Mouse (Mus musculus) lung, postnatal 0 days (tissue): ENCODE results near the gene Hcn2. TPM values are rescaled to one million over a fixed set of nuclear protein-coding genes. Genes with fewer than 3 reads are reported as not detected.

Experiments
- ATAC-seq: fragments of 200-750 bp; cut with Nextera tagmentation; 2 replicates; pipeline ENCODE4 v1.8.0; 2017; ENCODE audit warnings: moderate library complexity
- DNase-seq: peaks from one replicate; pipeline ENCODE4 v3.0.0-alpha.2; 2016; ENCODE audit warnings: low spot score
- H3K27ac ChIP-seq: fragments of 300-500 bp; sonication (generic); 2 replicates; pipeline ENCODE4 v1.5.1; 2014; ENCODE audit warnings: antibody characterized with exemption, mild to moderate bottlenecking, low read length, mixed read lengths
- H3K27me3 ChIP-seq: fragments of 300-500 bp; sonication (generic); replicated peaks from 2 replicates; pipeline ENCODE4 v1.6.1; 2014; ENCODE audit warnings: low read length, mixed read lengths; ENCODE audit not compliant: insufficient read depth
- H3K36me3 ChIP-seq: fragments of 300-500 bp; sonication (generic); 2 replicates; pipeline ENCODE4 v1.6.1; 2014; ENCODE audit warnings: low read length, mixed read lengths; ENCODE audit not compliant: insufficient read depth
- H3K4me1 ChIP-seq: fragments of 300-500 bp; sonication (generic); 2 replicates; pipeline ENCODE4 v1.6.1; 2014; ENCODE audit warnings: antibody characterized with exemption, low read depth, low read length, mixed read lengths; ENCODE audit not compliant: insufficient read depth
- H3K4me2 ChIP-seq: fragments of 300-500 bp; sonication (generic); replicated peaks from 2 replicates; pipeline ENCODE4 v1.6.1; 2014; ENCODE audit warnings: low read depth, mild to moderate bottlenecking, low read length, moderate library complexity, mixed read lengths
- H3K4me3 ChIP-seq: fragments of 300-500 bp; sonication (generic); 2 replicates; pipeline ENCODE4 v1.5.1; 2014; ENCODE audit warnings: low read depth, low read length
- H3K9ac ChIP-seq: fragments of 300-500 bp; sonication (generic); replicated peaks from 2 replicates; pipeline ENCODE4 v1.6.1; 2014; ENCODE audit warnings: low read depth, mild to moderate bottlenecking
- H3K9me3 ChIP-seq: fragments of 300-500 bp; sonication (generic); 2 replicates; pipeline ENCODE4 v1.6.1; 2016; ENCODE audit warnings: low read length, mixed read lengths
- CTCF ChIP-seq: IDR thresholded peaks from 2 replicates; pipeline ENCODE4 v1.5.1; 2016; ENCODE audit warnings: antibody characterized with exemption, mild to moderate bottlenecking
- EP300 ChIP-seq: IDR thresholded peaks from 2 replicates; pipeline ENCODE4 v1.6.1; 2016; ENCODE audit warnings: antibody characterized with exemption, mild to moderate bottlenecking, control low read depth
- WGBS: fragments of 180-500 bp; shearing (Covaris S2); extraction: QIAGEN DNeasy Blood & Tissue Kit; methylation state at CpG from one replicate; pipeline ENCODE4 v1.1.7; 2014; 5-methylcytosine and 5-hydroxymethylcytosine counted together
- polyA plus RNA-seq: library from polyadenylated mRNA; unstranded; fragments of >200 nt; fragmentation: Nextera tagmentation; extraction: Ambion mirVana; gene quantifications from 2 replicates; pipeline ENCODE4 v1.2.1, GENCODE M21; 2015

The Hcn2 gene
- polyA plus RNA-seq, 1 experiment from 2014 or later = 0.12 TPM

DNA sequence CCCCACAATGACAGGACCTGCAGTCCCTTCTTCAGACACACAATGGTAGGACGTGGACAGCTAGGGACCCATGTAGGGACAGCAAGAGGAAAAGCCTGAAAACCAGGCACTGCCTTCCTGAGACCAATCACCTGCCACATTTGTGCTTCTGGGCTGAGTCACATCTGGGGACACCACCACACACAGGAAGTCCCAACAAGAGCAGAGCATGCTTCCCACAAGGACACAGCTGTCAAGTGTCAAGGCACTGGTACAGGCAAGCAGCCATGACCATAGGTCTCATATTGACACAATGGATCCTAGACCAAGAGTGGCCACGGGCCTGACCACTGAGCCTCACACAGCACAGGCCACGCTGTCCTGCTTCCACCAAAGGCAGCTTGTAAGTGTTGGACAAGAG is 46.4 kb downstream of the Hcn2 start:
- Histone ChIP-seq H3K4me1 (peaks cover 8% of the 10 kb centered on the region), H3K27me3 (no peaks in the 10 kb centered on the region), H3K4me2 (no peak overlapping the region), H3K27ac (no peak overlapping the region), H3K9me3 (no peaks in the 10 kb centered on the region), H3K4me3 (no peak overlapping the region), H3K36me3 (peaks cover 19% of the 10 kb centered on the region), H3K9ac (no peak overlapping the region)
- DNase-seq (no peak), ATAC-seq (no peak)
- TF ChIP-seq CTCF (no peak), EP300 (no peak)
- WGBS = 79% methylated on average over 3 of the region's 3 CpGs

DNA sequence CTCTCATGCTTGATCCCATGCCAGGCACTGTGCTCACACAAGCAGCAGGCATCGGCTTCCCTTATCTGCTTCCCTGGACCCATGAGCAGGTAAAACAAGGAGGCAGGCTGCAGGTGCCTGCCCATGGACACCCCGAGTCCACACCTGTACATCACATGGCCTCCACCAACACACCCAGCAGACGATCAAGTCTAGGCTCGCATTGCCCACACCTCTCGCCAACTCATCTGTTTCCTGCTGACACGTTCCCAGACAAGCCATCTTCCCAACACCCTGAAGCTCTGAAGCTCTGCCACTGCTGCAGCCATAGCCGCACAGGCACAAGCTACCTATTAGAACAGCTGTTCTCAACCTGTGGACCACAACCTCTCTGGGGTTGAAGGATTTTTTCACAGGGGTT is 47.8 kb downstream of the Hcn2 start:
- peaks cover 8% of the 10 kb centered on the region for H3K4me1 ChIP-seq
- 67% methylated on average over 7 of the region's 7 CpGs for WGBS
- ATAC-seq (no peak), DNase-seq (no peak)
- H3K4me3 ChIP-seq = no peak overlapping the region
- H3K36me3 ChIP-seq = peaks cover 9% of the 10 kb centered on the region
- H3K27me3 ChIP-seq = no peaks in the 10 kb centered on the region
- no peak overlapping the region for H3K9ac ChIP-seq
- H3K27ac ChIP-seq = no peak overlapping the region
- H3K4me2 ChIP-seq = no peak overlapping the region
- TF ChIP-seq EP300 = no peak
- no peak for TF ChIP-seq CTCF
- H3K9me3 ChIP-seq = no peaks in the 10 kb centered on the region

DNA sequence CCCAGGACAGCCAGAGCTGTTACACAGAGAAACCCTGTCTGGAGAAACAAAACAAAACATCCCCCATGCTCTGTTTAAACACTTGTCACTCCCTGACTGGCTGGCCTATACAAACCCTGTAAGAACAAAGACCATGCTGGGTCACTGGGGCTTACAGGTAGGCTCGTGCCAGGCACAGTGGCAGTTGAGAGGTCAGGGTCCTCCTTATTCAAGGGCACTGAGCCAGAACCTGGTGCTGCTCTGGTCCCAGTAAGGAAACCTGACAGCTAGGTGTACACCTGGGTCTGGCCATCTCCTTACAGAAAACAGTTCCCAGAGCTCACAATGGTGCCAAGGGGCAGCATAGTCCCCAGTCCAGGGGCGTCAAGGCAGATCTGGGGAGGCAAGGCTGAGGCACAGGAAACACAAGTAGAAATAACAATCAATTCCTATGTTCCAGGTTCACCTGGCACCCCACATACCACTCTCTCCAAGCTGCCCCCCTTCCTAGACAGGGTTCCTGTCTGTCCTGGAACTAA is 48.9 kb downstream of the Hcn2 start:
- DNase-seq = no peak
- Histone ChIP-seq H3K36me3 (peaks cover 9% of the 10 kb centered on the region), H3K27ac (no peak overlapping the region)

DNA sequence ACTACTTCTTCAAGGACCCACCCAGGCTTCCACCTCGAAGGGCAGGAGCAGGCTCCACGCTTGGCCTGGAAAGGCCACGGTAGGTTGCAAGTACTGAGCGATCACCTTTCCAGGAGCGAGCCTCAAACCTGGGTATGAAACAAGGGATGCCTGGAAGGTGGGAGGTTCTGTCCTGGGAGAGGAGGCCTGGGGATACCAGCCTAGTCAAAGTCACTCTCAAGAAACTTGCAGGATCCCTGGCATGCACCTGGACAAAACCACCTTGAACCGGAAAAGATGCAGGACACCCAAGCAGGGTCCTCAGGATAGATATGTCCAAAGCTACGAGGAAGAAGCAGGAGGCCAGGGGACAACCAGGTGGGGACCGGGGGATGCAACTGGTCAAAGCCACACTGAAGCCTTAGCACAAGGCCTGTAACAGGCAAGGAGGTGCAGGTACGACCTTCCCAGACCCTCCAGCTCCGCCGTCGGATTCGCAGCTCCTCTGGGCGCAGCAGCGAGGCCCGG is 49.6 kb downstream of the Hcn2 start:
- TF ChIP-seq EP300 = no peak
- TF ChIP-seq CTCF = no peak
- H3K27me3 ChIP-seq = no peaks in the 10 kb centered on the region
- H3K9ac ChIP-seq = peak overlapping the region; percentile 62
- peaks cover 8% of the 10 kb centered on the region for H3K4me1 ChIP-seq
- H3K4me2 ChIP-seq = peak overlapping the region; percentile 70
- 10% methylated on average over 8 of the region's 16 CpGs for WGBS
- peaks cover 8% of the 10 kb centered on the region; the same call in 1 of the 2 replicates for H3K36me3 ChIP-seq
- DNase-seq = no peak
- peak overlapping the region; percentile 81 for H3K4me3 ChIP-seq
- H3K9me3 ChIP-seq = no peaks in the 10 kb centered on the region
- H3K27ac ChIP-seq = peak overlapping the region; percentile 85
- no peak for ATAC-seq

More for the DNA sequence above, 48.9 kb downstream of the Hcn2 start:
- peak overlapping the region; percentile 62; the same call in 1 of the 2 replicates for H3K9ac ChIP-seq
- H3K9me3 ChIP-seq = no peaks in the 10 kb centered on the region
- H3K4me2 ChIP-seq = peak overlapping the region; percentile 70; the same call in 1 of the 2 replicates
- H3K4me3 ChIP-seq = no peak overlapping the region
- TF ChIP-seq EP300 = no peak
- TF ChIP-seq CTCF = no peak
- ATAC-seq = no peak
- peaks cover 8% of the 10 kb centered on the region for H3K4me1 ChIP-seq
- 61% methylated on average over 2 of the region's 2 CpGs for WGBS
- H3K27me3 ChIP-seq = no peaks in the 10 kb centered on the region

DNA sequence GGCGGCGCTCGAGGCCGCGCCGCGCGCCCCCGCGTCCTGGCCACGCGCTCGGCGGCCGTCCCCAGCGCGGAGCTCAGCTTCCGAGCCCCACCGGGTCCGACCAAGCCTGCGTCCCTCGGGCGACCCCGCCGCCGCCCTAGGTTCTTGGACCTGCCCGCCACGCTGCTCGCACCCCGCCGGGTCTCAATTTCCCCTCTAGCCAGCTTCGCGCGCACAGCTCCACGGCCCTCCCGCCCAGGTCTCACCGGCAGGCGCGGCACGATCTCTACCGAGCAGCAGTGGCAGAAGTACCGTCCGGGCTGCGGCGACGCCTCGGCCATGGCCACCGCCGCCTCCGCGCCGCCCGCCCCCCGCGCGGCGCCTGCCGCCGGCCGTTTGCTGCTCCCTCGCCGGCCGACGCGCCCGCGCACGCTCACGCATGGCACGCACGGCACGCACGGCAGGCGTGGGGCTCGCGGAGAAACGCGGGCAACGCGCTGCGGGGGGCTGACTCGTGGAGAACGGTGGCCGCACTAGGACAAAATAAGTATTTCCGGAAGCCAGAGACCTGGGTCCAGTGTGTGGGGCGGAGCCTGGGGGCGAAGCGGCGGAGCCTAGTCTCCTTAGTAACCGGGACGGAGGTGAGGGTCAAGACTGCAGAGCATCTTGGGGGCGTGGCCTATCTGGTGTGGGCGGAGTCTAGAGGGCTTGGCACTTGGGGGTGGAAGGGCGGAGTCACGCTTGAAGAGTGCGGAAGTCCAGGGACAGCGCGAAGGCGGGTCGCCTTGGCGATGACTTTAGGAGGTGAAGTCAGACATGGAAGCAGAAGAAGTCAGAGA is 50.3 kb downstream of the Hcn2 start, which contains the start of gene Rnf126:
Rnf126 (minus strand) TSS at position 445 of the 818 bp plus-strand sequence.
- ATAC-seq (peak; percentile 94), DNase-seq (peak; percentile 99)
- H3K27ac ChIP-seq = peak within 1 kb of the TSS; percentile 85
- H3K4me2 ChIP-seq = peak within 1 kb of the TSS; percentile 70
- TF ChIP-seq CTCF = no peak
- TF ChIP-seq EP300 = no peak
- peaks cover 2% of the 10 kb centered on the region; the same call in 1 of the 2 replicates for H3K36me3 ChIP-seq
- H3K4me3 ChIP-seq = peak within 1 kb of the TSS; percentile 81
- H3K4me1 ChIP-seq = peaks cover 8% of the 10 kb centered on the region
- no peaks in the 10 kb centered on the region for H3K27me3 ChIP-seq
- WGBS = under 1% methylated on average over 69 of the region's 101 CpGs
- H3K9me3 ChIP-seq = no peaks in the 10 kb centered on the region
- H3K9ac ChIP-seq = peak within 1 kb of the TSS; percentile 62
